Mouse (Mus musculus) heart, adult 2 months (tissue): ENCODE results near the gene Tap1.

ENCODE experiments used
- CTCF ChIP-seq: fragments of 200-600 bp; IDR thresholded peaks from 2 replicates; pipeline ENCODE4 v1.8.1; 2022; ENCODE audit warnings: antibody characterized with exemption, mild to moderate bottlenecking, moderate library complexity
- EP300 ChIP-seq: fragments of 200-500 bp; IDR thresholded peaks from 2 replicates; pipeline ENCODE4 v1.6.1; 2011; ENCODE audit warnings: low read depth, low read length, control low read depth; ENCODE audit not compliant: insufficient read depth

- TF ChIP-seq CTCF (no peak), EP300 (no peak)
Measured at GRCm38 (mm10) chr17:34239601-34240041, 52.3 kb downstream of the Tap1 start.
